Mouse (Mus musculus): ENCODE results near the gene Myh13.

GRCm38 (mm10) chr11:67373333-67373732, 51.9 kb downstream of the Myh13 start:
- TF ChIP-seq CTCF (IDR thresholded peaks at IDR 0.05; ENCODE audit: low read depth, low read length) (peak; percentile 56), POLR2A (IDR thresholded peaks at IDR 0.05; ENCODE audit: insufficient read depth, low read length) (no peak), EP300 (IDR thresholded peaks at IDR 0.05; ENCODE audit: insufficient read depth, low read depth, low read length) (no peak)
